ENCODE assay signal across 10 mouse cellular contexts in the genomic region with DNA sequence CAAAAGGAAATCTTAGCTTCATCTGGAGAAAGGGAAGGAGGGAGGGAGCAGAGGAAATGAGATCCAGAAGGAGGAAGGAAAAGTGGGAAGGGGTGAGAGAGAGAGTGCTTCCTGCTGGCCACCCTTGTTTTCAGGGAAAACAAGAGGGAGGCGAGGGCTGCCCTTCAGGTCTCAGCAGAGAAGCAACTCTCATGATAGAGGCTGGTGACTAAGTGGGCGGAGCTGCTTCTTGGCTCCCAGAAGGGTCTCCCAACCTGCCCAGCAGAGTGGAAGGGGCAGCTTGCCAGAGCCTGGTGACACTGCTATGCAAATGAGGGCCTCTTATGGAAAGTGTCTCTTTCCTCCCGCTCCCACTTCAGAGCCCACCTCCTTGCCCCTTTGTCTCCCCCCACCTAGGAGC.
DNase-seq lines count a peak whose midpoint lies in the region; ATAC-seq and TF ChIP-seq lines count a peak whose summit lies in the region.
"Had no signal": no experiment of that assay in that cellular context is flagged by ENCODE, and none has a peak within 500 bp of the region (broad histone marks: within the 10 kb centered on the region; RNA-seq: fewer than 3 reads in every experiment).

No protein-coding gene starts in this region.

- no peak overlapping the region for H3K9ac ChIP-seq in hindbrain, embryonic 12.5 days
- no peak overlapping the region for H3K9ac ChIP-seq in embryonic facial prominence, embryonic 13.5 days
- no peak overlapping the region for H3K9ac ChIP-seq in hindbrain, postnatal 0 days (replicated peaks; ENCODE audit: low read length)
- H3K9ac ChIP-seq: liver, postnatal 0 days had no signal

- no peaks in the 10 kb centered on the region for H3K9me3 ChIP-seq in hindbrain, embryonic 10.5 days
- H3K9me3 ChIP-seq in hindbrain, embryonic 12.5 days (replicated peaks), result no peaks in the 10 kb centered on the region
- no peaks in the 10 kb centered on the region for H3K9me3 ChIP-seq in embryonic facial prominence, embryonic 13.5 days
- no peaks in the 10 kb centered on the region for H3K9me3 ChIP-seq in hindbrain, postnatal 0 days (ENCODE audit: low read length)

- peak overlapping the region; percentile 66 for H3K27ac ChIP-seq in hindbrain, embryonic 10.5 days
- H3K27ac ChIP-seq in hindbrain, embryonic 12.5 days, result no peak overlapping the region
- H3K27ac ChIP-seq in embryonic facial prominence, embryonic 13.5 days, result no peak overlapping the region
- no peak overlapping the region for H3K27ac ChIP-seq in hindbrain, postnatal 0 days

- H3K4me3 ChIP-seq in hindbrain, embryonic 10.5 days, result no peak overlapping the region
- H3K4me3 ChIP-seq in hindbrain, embryonic 12.5 days, result no peak overlapping the region
- H3K4me3 ChIP-seq in embryonic facial prominence, embryonic 13.5 days, result no peak overlapping the region
- no peak overlapping the region for H3K4me3 ChIP-seq in hindbrain, postnatal 0 days (ENCODE audit: low read length)

- peak; percentile 20 for DNase-seq in hindbrain, embryonic 10.5 days (ENCODE audit: low spot score)
- DNase-seq in brain, embryonic 14.5 days (ENCODE audit: low read depth), result peak; percentile 89
- DNase-seq in hindbrain, postnatal 0 days (ENCODE audit: low spot score), result peak; percentile 83
- DNase-seq in adrenal gland, postnatal 14 days, result no peak
- no peak for DNase-seq in left cerebral cortex, adult 9 months (ENCODE audit: low spot score in 2 of 2)
- DNase-seq: liver, postnatal 0 days had no signal

- H3K4me1 ChIP-seq in hindbrain, embryonic 10.5 days (replicated peaks), result peaks cover 14% of the 10 kb centered on the region
- H3K4me1 ChIP-seq in hindbrain, embryonic 12.5 days, result peaks cover 7% of the 10 kb centered on the region
- H3K4me1 ChIP-seq in embryonic facial prominence, embryonic 13.5 days, result peaks cover 10% of the 10 kb centered on the region
- H3K4me1 ChIP-seq in hindbrain, postnatal 0 days (ENCODE audit: insufficient read depth, low read length), result no peaks in the 10 kb centered on the region

- 16% methylated on average over 3 of the region's 3 CpGs for WGBS in hindbrain, embryonic 10.5 days
- 10% methylated on average over 3 of the region's 3 CpGs for whole genome bisulfite sequencing in hindbrain, embryonic 12.5 days
- WGBS in embryonic facial prominence, embryonic 13.5 days, result 12% methylated on average over 3 of the region's 3 CpGs
- 14% methylated on average over 3 of the region's 3 CpGs for WGBS in hindbrain, postnatal 0 days

- TF ChIP-seq POLR2A in brain, embryonic 14.5 days (IDR thresholded peaks at IDR 0.05; ENCODE audit: borderline replicate concordance, extremely low read depth, insufficient read depth, insufficient read length, poor library complexity, severe bottlenecking), result no peak

- TF ChIP-seq CTCF in brain, embryonic 14.5 days (IDR thresholded peaks at IDR 0.05; ENCODE audit: borderline replicate concordance, extremely low read depth, insufficient read depth, insufficient read length), result no peak
- no peak for TF ChIP-seq CTCF in hindbrain, postnatal 0 days (IDR thresholded peaks at IDR 0.05; ENCODE audit: low read depth)

- H3K27me3 ChIP-seq in hindbrain, embryonic 10.5 days (ENCODE audit: insufficient read depth, poor library complexity, severe bottlenecking), result no peaks in the 10 kb centered on the region
- H3K27me3 ChIP-seq in hindbrain, embryonic 12.5 days, result no peaks in the 10 kb centered on the region
- H3K27me3 ChIP-seq in embryonic facial prominence, embryonic 13.5 days, result no peaks in the 10 kb centered on the region
- no peaks in the 10 kb centered on the region for H3K27me3 ChIP-seq in hindbrain, postnatal 0 days (ENCODE audit: insufficient read depth, low read length)
- H3K27me3 ChIP-seq: CH12.LX had no signal

- ATAC-seq in hindbrain, embryonic 12.5 days (ENCODE audit: low FRiP score), result no peak
- no peak for ATAC-seq in embryonic facial prominence, embryonic 13.5 days (ENCODE audit: insufficient number of reproducible peaks, insufficient read depth, low FRiP score, low TSS enrichment, low read depth)
- ATAC-seq in hindbrain, postnatal 0 days, result peak; percentile 84
- ATAC-seq in erythroblast, adult 5-6 weeks (replicated peaks; ENCODE audit: low FRiP score, poor library complexity, severe bottlenecking), result no peak
- ATAC-seq: liver, postnatal 0 days had no signal

- no peaks in the 10 kb centered on the region for H3K36me3 ChIP-seq in hindbrain, embryonic 10.5 days
- H3K36me3 ChIP-seq in hindbrain, embryonic 12.5 days, result no peaks in the 10 kb centered on the region
- H3K36me3 ChIP-seq in embryonic facial prominence, embryonic 13.5 days, result no peaks in the 10 kb centered on the region
- no peaks in the 10 kb centered on the region for H3K36me3 ChIP-seq in hindbrain, postnatal 0 days (ENCODE audit: insufficient read depth, low read length)

- H3K4me2 ChIP-seq in hindbrain, embryonic 12.5 days (replicated peaks), result no peak overlapping the region
- peak overlapping the region; percentile 5; the same call in 1 of the 2 replicates for H3K4me2 ChIP-seq in embryonic facial prominence, embryonic 13.5 days
- no peak overlapping the region for H3K4me2 ChIP-seq in hindbrain, postnatal 0 days (ENCODE audit: low read depth, low read length)

Comparison
In these comparisons a context has a peak if more than half of its experiments do, and no peak if none do; other contexts are left out.
1. DNase-seq: peak in hindbrain, embryonic 10.5 days (single experiment), brain, embryonic 14.5 days (single experiment) and hindbrain, postnatal 0 days (single experiment); none in adrenal gland, postnatal 14 days (single experiment) and left cerebral cortex, adult 9 months (0 of 2).